Mouse (Mus musculus): ENCODE measurements around the gene Pithd1.
"Not testable (repeated sequence)": the region's sequence is repeated elsewhere in the genome, so short reads cannot be mapped to it uniquely, and the experiment has no call there.

Pithd1 gene

DNA sequence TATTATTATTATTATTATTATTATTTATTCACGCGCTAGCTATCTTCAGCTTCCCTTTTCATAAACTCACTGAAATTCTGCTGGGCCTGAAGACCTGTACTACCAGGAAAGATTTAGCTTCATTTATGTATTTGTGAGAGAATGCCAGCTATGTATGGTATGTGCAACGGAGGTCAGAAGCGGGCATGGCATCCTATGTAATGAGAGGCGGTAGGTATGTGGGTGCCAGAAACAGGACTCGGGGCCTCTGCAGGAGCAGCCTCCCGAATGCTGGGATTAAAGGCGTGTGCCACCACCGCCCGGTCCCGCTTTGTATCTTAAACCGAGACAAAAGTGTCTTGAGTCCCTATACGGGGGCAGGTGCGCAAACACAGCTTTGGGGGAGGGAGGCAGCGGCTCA, 24.1 kb downstream of the Pithd1 start:
- in situ Hi-C loops (cut with MboI; ENCODE audit: low sequenced_read_pairs): no loop called here

- in situ Hi-C loops (cut with MboI; ENCODE audit: low sequenced_read_pairs): no loop called here
Observed at GRCm38 (mm10) chr4:135962198-135962597, 24.9 kb downstream of the Pithd1 start.

GRCm38 (mm10) chr4:135961709-135962108, 25.4 kb downstream of the Pithd1 start:
- in situ Hi-C loops (cut with MboI; ENCODE audit: low sequenced_read_pairs): no loop called here

DNA sequence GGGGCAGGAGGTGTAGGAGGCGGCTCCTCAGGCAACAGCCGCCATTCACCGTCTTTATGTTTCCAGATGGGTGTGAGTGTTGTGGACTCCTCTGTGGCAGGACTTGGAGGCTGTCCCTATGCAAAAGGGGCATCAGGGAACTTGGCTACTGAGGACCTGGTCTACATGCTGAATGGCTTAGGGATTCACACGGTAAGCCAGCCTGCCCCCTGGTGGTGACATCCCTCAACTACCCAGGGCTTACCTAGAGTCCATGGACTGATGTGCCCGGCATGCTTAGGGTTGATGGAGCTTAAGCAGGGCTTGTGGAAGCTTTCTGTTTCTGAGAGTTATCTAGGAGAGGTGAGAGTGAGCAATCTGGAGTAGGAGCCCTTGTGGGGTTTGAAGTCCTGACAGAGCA, 26.3 kb downstream of the Pithd1 start:
- in situ Hi-C loops (cut with MboI; ENCODE audit: low sequenced_read_pairs): no loop called here

- in situ Hi-C loops (cut with MboI; ENCODE audit: low sequenced_read_pairs): no loop called here
Observed at GRCm38 (mm10) chr4:135958354-135958753, 28.7 kb downstream of the Pithd1 start.

GRCm38 (mm10) chr4:135955886-135956285, 31.2 kb downstream of the Pithd1 start:
- in situ Hi-C loops (cut with MboI; ENCODE audit: low sequenced_read_pairs): no loop called here

DNA sequence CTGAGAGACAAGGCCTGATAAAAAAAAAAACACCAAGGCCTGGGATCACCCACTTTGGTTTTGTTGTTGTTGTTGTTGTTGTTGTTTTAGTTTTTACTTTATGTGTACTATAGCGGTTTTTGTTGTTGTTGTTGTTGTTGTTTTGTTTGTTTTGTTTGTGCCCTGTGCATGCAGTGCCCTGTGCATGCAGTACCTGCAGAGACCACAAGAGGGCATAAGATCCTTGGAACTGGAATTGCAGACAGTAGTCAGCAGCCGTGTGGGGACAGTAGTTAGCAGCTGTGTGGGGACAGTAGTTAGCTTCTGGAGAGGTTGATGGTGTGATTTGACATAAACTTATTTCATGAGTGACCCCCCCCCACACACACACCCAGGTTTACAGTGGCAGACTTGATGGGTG, 32.8 kb downstream of the Pithd1 start:
- in situ Hi-C loops (cut with MboI; ENCODE audit: low sequenced_read_pairs): no loop called here

- in situ Hi-C loops (cut with MboI; ENCODE audit: low sequenced_read_pairs): no loop called here
Observed at GRCm38 (mm10) chr4:135953179-135953578, 33.9 kb downstream of the Pithd1 start.

GRCm38 (mm10) chr4:135951505-135951904, 35.6 kb downstream of the Pithd1 start:
- in situ Hi-C loops (cut with MboI; ENCODE audit: low sequenced_read_pairs): no loop called here

DNA sequence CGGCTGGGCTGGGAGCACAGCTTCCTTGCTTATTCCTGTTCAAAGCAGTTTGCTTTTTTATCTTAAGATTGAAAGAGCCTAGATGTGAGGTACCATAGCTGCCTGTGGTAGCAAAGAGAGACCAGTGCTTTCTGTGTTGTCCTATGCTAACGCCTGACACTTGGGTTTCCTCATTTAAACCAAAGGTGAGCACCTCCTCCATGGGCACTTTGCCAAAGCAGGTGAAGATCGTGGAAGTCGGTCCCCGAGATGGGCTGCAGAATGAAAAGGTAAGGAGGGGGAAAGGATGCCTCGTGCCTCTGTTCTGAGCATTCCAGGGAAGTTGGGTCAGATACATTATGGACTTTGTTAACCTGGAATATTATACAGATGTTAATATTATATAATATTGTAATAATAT, 36.7 kb downstream of the Pithd1 start:
- in situ Hi-C loops (cut with MboI; ENCODE audit: low sequenced_read_pairs): no loop called here

DNA sequence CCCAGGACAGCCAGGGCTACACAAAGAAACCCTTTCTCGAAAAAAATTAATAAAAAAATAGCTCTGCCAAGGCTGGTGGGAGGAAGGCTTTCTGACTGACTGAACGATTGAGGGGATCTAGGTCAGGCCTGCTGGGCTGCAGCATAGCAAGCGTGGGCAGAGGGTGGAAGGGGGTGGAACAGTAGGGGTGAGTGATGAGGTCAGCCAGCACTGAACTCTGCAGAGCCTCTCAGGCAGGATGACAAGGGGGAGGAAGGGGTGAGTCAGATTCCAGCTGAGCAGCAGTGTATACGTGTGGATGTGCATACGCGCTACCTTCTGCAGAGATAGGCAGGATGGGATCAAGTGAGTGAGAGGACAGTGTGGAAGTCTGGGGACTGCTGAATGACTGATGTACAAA, 37.2 kb downstream of the Pithd1 start:
- in situ Hi-C loops (cut with MboI; ENCODE audit: low sequenced_read_pairs): no loop called here

GRCm38 (mm10) chr4:135949475-135949874, 37.6 kb downstream of the Pithd1 start:
- in situ Hi-C loops (cut with MboI; ENCODE audit: low sequenced_read_pairs): no loop called here

DNA sequence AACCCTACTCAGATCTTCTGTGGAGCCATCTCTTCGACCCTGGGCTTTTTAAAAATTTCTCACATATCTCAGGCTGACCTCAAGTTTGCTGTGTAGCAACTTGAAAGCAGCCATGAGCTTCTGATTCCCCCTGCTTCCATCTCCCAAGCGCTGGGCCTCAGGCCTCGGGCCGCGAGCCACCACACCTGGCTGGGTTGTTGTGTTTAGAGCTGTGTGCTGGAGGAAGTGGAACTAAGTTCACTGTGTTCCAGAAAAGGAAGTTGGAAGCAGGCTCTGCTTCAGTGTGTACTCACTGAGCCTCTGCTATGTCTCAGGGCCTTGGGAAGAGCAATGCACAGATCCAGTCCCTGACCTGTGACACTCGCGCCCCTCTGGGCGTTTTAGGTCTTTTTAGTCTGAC, 38.9 kb downstream of the Pithd1 start:
- in situ Hi-C loops (cut with MboI; ENCODE audit: low sequenced_read_pairs): no loop called here

DNA sequence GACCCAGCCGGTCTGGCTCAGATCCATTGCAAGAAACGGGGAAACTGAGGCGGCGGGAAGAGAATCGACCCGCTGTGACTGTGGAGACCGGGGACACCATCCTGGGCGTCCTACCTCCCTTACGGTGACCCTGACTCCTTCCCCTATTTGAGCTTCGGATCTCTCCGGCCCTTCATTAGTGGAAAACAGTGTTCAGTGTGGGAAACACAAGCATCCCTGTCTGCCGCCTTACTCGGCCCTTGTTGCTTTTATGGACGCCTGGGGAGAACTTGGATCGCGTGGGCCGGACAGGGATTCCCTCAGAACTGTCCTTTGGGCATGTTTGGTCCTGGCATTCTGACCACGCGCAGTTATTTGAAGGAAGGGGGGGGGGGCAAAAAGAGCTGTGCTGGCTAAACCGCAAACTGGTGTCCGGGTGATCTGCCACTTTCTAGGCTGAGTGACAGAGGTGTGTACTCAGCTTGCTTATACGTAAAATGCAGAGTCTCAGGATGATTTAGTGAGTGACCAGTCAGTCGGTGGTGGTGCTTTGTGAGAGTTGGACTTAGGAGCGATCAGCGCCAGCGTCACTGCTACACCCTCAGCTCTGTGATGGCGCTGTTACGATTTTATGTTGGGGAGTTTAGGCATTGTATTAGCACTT, 40.3 kb downstream of the Pithd1 start:
- in situ Hi-C loops (cut with MboI; ENCODE audit: low sequenced_read_pairs): no loop called here

GRCm38 (mm10) chr4:135946278-135946658, 40.8 kb downstream of the Pithd1 start, which contains the start of gene Hmgcl:
Gene Hmgcl, plus strand, starts transcription at chr4:135946448.
- in situ Hi-C loops (cut with MboI; ENCODE audit: low sequenced_read_pairs): no loop called here

- in situ Hi-C loops (cut with MboI; ENCODE audit: low sequenced_read_pairs): no loop called here
Observed at GRCm38 (mm10) chr4:135945706-135946105, 41.4 kb downstream of the Pithd1 start.

DNA sequence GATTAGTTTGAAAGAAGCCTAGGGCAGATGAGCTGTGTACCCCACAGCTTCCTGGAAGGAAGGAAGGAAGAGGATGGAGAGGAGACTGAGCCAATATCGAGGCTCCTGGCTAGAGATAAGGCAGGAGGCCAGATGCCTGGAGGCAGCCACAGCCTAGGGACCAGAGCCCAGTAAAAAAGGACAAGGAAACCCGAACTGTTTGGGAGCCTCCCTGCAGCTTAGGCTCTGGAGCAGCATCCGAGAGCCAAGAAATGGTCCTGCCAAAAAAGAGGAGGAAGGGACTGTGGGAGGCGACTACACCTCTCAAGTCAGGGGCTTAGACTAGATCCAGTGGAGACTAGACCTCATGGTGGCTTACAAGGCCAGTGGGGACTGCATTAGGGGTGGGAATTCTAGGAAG, 43.7 kb downstream of the Pithd1 start:
- in situ Hi-C loops (cut with MboI; ENCODE audit: low sequenced_read_pairs): no loop called here

GRCm38 (mm10) chr4:135942193-135942592, 44.9 kb downstream of the Pithd1 start:
- in situ Hi-C loops (cut with MboI; ENCODE audit: low sequenced_read_pairs): no loop called here

DNA sequence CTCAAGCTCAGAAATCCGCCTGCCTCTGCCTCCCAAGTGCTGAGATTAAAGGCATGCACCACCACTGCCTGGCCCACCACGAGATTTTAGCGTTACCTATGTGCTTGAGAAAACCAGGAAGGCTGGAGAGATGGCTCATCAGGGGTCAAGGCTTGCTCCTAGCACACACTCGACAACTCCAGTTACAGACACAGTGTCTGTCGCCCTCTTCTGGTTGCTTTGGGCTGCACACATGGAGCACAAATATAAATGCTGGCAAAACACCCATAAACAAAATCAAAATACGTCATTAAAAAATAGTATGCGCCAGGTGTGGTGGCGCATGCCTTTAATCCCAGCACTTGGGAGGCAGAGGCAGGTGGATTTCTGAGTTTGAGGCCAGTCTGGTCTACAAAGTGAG, 46.0 kb downstream of the Pithd1 start:
- in situ Hi-C loops (cut with MboI; ENCODE audit: low sequenced_read_pairs): not testable (repeated sequence)

DNA sequence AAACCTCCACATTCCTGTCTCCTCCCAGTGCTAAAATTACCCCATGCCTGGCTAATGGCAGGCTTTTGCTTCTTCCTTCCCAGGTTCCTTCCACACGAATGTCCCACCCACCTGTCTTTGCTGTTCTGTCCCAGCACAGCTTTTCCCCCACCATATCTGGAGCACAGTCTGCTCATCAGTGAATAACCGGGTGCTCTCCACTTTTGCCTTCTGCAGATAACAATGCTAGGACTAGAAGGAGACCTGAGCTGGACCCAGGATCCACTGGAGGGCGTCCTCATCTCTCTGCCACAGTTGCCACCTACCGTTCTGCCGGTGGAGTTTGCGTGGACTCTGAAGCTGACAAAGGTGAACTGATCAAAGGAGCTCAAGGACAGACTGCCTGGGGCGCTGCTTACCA, 48.2 kb downstream of the Pithd1 start:
- in situ Hi-C loops (cut with MboI; ENCODE audit: low sequenced_read_pairs): loop anchor here (10.0 kb wide), 1 partner anchor 134 kb away; no protein-coding TSS in a partner anchor

DNA sequence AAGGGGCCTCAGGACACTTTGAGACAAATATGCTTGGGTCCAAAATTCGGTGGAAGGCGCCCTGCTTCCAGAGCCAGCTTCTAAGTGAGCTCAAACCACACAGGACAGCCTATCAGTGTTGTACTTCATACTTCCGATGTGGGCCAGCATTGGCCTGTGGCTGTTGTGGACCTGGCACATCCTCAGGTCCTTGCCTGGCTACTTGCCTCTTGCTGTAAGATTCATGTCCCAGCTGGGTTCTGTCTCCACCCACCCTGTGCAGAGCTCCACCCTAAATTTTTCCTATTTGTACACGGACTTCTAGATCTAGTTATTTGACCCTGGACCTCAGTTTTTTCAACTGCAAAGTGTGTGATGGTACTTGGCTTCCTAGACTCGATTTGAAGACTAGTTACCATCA, 51.6 kb downstream of the Pithd1 start:
- in situ Hi-C loops (cut with MboI; ENCODE audit: low sequenced_read_pairs): loop anchor here (10.0 kb wide), 1 partner anchor 131 kb away; no protein-coding TSS in a partner anchor

DNA sequence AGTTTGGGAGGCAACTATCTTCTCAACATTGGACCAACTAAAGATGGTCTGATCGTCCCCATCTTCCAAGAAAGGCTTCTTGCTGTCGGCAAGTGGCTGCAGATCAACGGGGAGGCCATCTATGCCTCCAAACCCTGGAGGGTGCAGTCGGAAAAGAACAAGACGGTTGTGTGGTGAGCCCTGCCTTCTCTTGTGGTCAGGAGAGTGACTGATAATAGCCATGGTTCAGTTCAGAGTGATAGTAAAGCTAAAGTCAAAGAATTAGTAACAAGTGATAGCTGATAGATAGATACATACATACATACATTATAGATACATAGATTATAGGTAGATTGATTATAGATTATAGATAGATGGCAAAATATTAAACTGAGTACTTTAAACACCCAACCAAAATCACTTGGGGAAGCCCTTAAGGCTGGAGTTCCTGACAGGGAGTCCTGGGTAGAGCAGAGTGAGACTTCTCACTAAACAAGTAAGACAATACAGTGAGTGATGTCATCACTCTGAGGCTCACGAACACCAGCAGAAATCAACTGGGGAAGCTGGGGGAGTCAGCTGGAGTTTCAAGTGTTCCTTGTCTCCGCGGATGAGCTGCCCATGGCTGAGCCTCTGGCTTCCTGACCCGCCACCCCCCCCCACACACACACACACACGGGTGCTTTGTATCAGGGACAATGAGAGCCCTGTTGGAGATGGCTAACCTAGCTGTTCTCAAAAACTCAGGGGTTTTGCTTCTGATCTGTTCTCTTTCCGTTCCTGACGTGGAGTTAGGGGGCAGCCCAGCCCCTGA, 52.2 kb downstream of the Pithd1 start:
- in situ Hi-C loops (cut with MboI; ENCODE audit: low sequenced_read_pairs): loop anchor here (10.0 kb wide), 1 partner anchor 130 kb away; no protein-coding TSS in a partner anchor

Measured in CH12F3 (cell line).